Mouse (Mus musculus): Measurements from ENCODE around the gene Hdgfl2.
A peak's percentile ranks its signal among the peaks of the same experiment; 100 is the strongest.

Hdgfl2 gene

GRCm38 (mm10) chr17:56131814-56132213, 52.4 kb downstream of the Hdgfl2 start:
- DNase-seq = peak in 1 of 2 experiments; percentile 78

- peak; percentile 45 to 78 for DNase-seq
These were observed 53.2 kb downstream of the Hdgfl2 start for GRCm38 (mm10) chr17:56132661-56133060.

GRCm38 (mm10) chr17:56133457-56134363, 54.3 kb downstream of the Hdgfl2 start:
- peak; percentile 78 to 79 for DNase-seq

GRCm38 (mm10) chr17:56134463-56134971, 55.1 kb downstream of the Hdgfl2 start:
- DNase-seq = peak; percentile 54 to 76

GRCm38 (mm10) chr17:56136558-56136957, 57.1 kb downstream of the Hdgfl2 start:
- DNase-seq = no peak

GRCm38 (mm10) chr17:56137839-56138613, 58.6 kb downstream of the Hdgfl2 start:
- no peak for DNase-seq

- DNase-seq = no peak
These were observed 59.9 kb downstream of the Hdgfl2 start for GRCm38 (mm10) chr17:56139355-56139754.

GRCm38 (mm10) chr17:56139858-56140595, 60.6 kb downstream of the Hdgfl2 start, which contains the start of gene Sema6b:
Gene Sema6b, minus strand, starts transcription at chr17:56140343.
- DNase-seq = no peak

- no peak for DNase-seq
These were observed 62.5 kb downstream of the Hdgfl2 start for GRCm38 (mm10) chr17:56141702-56142605.

GRCm38 (mm10) chr17:56144546-56144945, 65.1 kb downstream of the Hdgfl2 start:
- DNase-seq = no peak

- DNase-seq = no peak
These were observed 66.7 kb downstream of the Hdgfl2 start for GRCm38 (mm10) chr17:56146131-56146530.

- DNase-seq = no peak
These were observed 68.0 kb downstream of the Hdgfl2 start for GRCm38 (mm10) chr17:56147420-56147819.

GRCm38 (mm10) chr17:56148280-56148679, 68.8 kb downstream of the Hdgfl2 start:
- DNase-seq = no peak

GRCm38 (mm10) chr17:56148790-56149618, 69.6 kb downstream of the Hdgfl2 start:
- DNase-seq = no peak

- DNase-seq = no peak
These were observed 70.5 kb downstream of the Hdgfl2 start for GRCm38 (mm10) chr17:56149897-56150296.
